Mouse (Mus musculus) MEL (cell line): ENCODE results near the gene Tmem220. TPM values are rescaled to one million over a fixed set of nuclear protein-coding genes. Genes with fewer than 3 reads are reported as not detected.

Experiments used
- BHLHE40 ChIP-seq: IDR thresholded peaks from 2 replicates; pipeline ENCODE4 v1.6.1; 2012; ENCODE audit warnings: low read depth, mild to moderate bottlenecking, inconsistent platforms, low read length, improper control_type of control experiment, borderline replicate concordance
- CHD1 ChIP-seq: IDR thresholded peaks from 2 replicates; pipeline ENCODE4 v1.6.1; 2012; ENCODE audit warnings: low read depth, mild to moderate bottlenecking, inconsistent platforms, low read length, improper control_type of control experiment
- CHD2 ChIP-seq: IDR thresholded peaks from 2 replicates; pipeline ENCODE4 v1.6.1; 2011; ENCODE audit warnings: low read length, improper control_type of control experiment
- CTCF ChIP-seq, 3 experiments: IDR thresholded peaks in 2 of 3; conservative IDR thresholded peaks in 1 of 3; 2 replicates each; pipeline ENCODE4 v1.5.1; 2011 to 2012; ENCODE audit warnings: low read length in 3 of 3, low read depth in 2 of 3, mild to moderate bottlenecking in 2 of 3, improper control_type of control experiment in 1 of 3, inconsistent platforms in 1 of 3, mixed read lengths in 1 of 3, moderate library complexity in 1 of 3; ENCODE audit not compliant: control insufficient read depth in 1 of 3, insufficient read depth in 1 of 3, poor library complexity in 1 of 3, severe bottlenecking in 1 of 3
- E2F4 ChIP-seq: IDR thresholded peaks from 2 replicates; pipeline ENCODE4 v1.6.1; 2011; ENCODE audit warnings: low read depth, low read length, improper control_type of control experiment, borderline replicate concordance
- EP300 ChIP-seq, 2 experiments: IDR thresholded peaks; 2 replicates each; pipeline ENCODE4 v1.6.1; 2011; ENCODE audit warnings: improper control_type of control experiment in 2 of 2, low read length in 2 of 2, low read depth in 1 of 2, mild to moderate bottlenecking in 1 of 2
- ETS1 ChIP-seq: IDR thresholded peaks from 2 replicates; pipeline ENCODE4 v1.6.1; 2012; ENCODE audit warnings: low read depth, mild to moderate bottlenecking, inconsistent platforms, low read length, improper control_type of control experiment, moderate library complexity
- GABPA ChIP-seq: IDR thresholded peaks from 2 replicates; pipeline ENCODE4 v1.6.1; 2012; ENCODE audit warnings: low read depth, mild to moderate bottlenecking, inconsistent platforms, low read length, improper control_type of control experiment, moderate library complexity
- JUND ChIP-seq: IDR thresholded peaks from 2 replicates; pipeline ENCODE4 v1.6.1; 2011; ENCODE audit warnings: low read depth, mild to moderate bottlenecking, improper control_type of control experiment, low read length
- KAT2A ChIP-seq: conservative IDR thresholded peaks from 2 replicates; pipeline ENCODE4 v1.6.1; 2012; ENCODE audit warnings: low read depth, low read length, improper control_type of control experiment, inconsistent platforms
- MAFK ChIP-seq: IDR thresholded peaks from 2 replicates; pipeline ENCODE4 v1.6.1; 2011; ENCODE audit warnings: low read depth, mild to moderate bottlenecking, low read length, improper control_type of control experiment, borderline replicate concordance
- MAX ChIP-seq: IDR thresholded peaks from 2 replicates; pipeline ENCODE4 v1.6.1; 2011; ENCODE audit warnings: low read length, improper control_type of control experiment
- MEF2A ChIP-seq: IDR thresholded peaks from 2 replicates; pipeline ENCODE4 v1.6.1; 2014; ENCODE audit warnings: low read depth, mild to moderate bottlenecking, inconsistent platforms, low read length, improper control_type of control experiment; ENCODE audit not compliant: poor library complexity, insufficient replicate concordance, severe bottlenecking; ENCODE audit errors: extremely low read depth
- MXI1 ChIP-seq: IDR thresholded peaks from 2 replicates; pipeline ENCODE4 v1.6.1; 2011; ENCODE audit warnings: mild to moderate bottlenecking, low read depth, low read length, improper control_type of control experiment
- MYB ChIP-seq: IDR thresholded peaks from 2 replicates; pipeline ENCODE4 v1.6.1; 2011; ENCODE audit warnings: mild to moderate bottlenecking, low read depth, low read length, improper control_type of control experiment
- MYC ChIP-seq: IDR thresholded peaks from 2 replicates; pipeline ENCODE4 v1.6.1; 2011; ENCODE audit warnings: low read depth, mild to moderate bottlenecking, low read length, improper control_type of control experiment, moderate library complexity
- POLR2A ChIP-seq, 2 experiments: IDR thresholded peaks; 2 replicates each; pipeline ENCODE4 v1.6.1; 2011 to 2012; ENCODE audit warnings: low read length in 2 of 2, mild to moderate bottlenecking in 2 of 2, control low read depth in 1 of 2, improper control_type of control experiment in 1 of 2, low read depth in 1 of 2, moderate library complexity in 1 of 2; ENCODE audit not compliant: control insufficient read depth in 1 of 2, insufficient read depth in 1 of 2, poor library complexity in 1 of 2
- RAD21 ChIP-seq: IDR thresholded peaks from 2 replicates; pipeline ENCODE4 v1.6.1; 2011; ENCODE audit warnings: mild to moderate bottlenecking, low read depth, low read length, improper control_type of control experiment
- RCOR1 ChIP-seq: IDR thresholded peaks from 2 replicates; pipeline ENCODE4 v1.6.1; 2012; ENCODE audit warnings: low read depth, mild to moderate bottlenecking, inconsistent platforms, low read length, improper control_type of control experiment
- SIN3A ChIP-seq: IDR thresholded peaks from 2 replicates; pipeline ENCODE4 v1.6.1; 2012; ENCODE audit warnings: low read length, improper control_type of control experiment, inconsistent platforms
- SMC3 ChIP-seq: IDR thresholded peaks from 2 replicates; pipeline ENCODE4 v1.6.1; 2011; ENCODE audit warnings: low read depth, low read length, improper control_type of control experiment
- TBP ChIP-seq: IDR thresholded peaks from 2 replicates; pipeline ENCODE4 v1.8.0; 2011; ENCODE audit warnings: low read depth, low read length, improper control_type of control experiment
- USF1 ChIP-seq: IDR thresholded peaks from 2 replicates; pipeline ENCODE4 v1.6.1; 2014; ENCODE audit warnings: low read depth, mild to moderate bottlenecking, inconsistent platforms, low read length, improper control_type of control experiment, moderate library complexity
- ZMIZ1 ChIP-seq: IDR thresholded peaks from 2 replicates; pipeline ENCODE4 v1.6.1; 2012; ENCODE audit warnings: low read depth, mild to moderate bottlenecking, inconsistent platforms, low read length, improper control_type of control experiment, moderate library complexity
- ZNF384 ChIP-seq: IDR thresholded peaks from 2 replicates; pipeline ENCODE4 v1.6.1; 2012; ENCODE audit warnings: low read depth, mild to moderate bottlenecking, inconsistent platforms, low read length, improper control_type of control experiment
- polyA plus RNA-seq, 2 experiments: library from polyadenylated mRNA; stranded (reverse) in 1 of 2; unstranded in 1 of 2; fragments of >175 nt in 1 of 2; fragments of >200 nt in 1 of 2; gene quantifications; 2 replicates each; pipeline versions ENCODE4 v1.2.1 to v1.2.4; 2012; ENCODE audit warnings: low replicate concordance in 2 of 2, low read depth in 1 of 2; ENCODE audit not compliant: insufficient read length in 2 of 2, insufficient read depth in 1 of 2, missing spikeins in 1 of 2
- total RNA-seq: library from RNA; depleted of rRNA; stranded (reverse); fragments of 300-350 nt; gene quantifications from 2 replicates; pipeline ENCODE4 v1.2.3, GENCODE M21; 2012

Tmem220 gene
- total and polyA plus RNA-seq, 3 experiments: 0.35 to 0.99 TPM; not detected in 1

DNA sequence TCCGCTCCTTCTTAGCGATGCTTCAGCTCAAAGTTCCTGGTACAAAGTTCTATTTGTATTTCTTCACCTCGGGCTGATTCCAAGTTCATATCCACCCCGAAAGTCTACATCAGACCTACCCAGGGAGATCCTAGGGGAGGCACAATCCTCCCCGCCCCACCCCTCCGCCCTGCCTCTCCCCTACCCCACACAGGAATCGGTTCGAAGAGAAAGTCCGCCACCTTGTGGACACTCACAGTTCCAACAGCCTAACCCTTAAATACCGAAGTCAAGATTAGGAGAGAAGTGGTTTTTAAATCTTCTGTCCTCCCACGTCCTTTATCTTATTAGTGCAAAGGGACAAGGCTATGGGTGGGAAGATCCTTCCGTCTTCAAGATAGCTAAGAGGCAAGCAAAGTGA, 4.0 kb upstream of the Tmem220 start (continued):
- TF ChIP-seq ZNF384 (no peak), TBP (0 out of 2 replicates have a peak, but pooled peaks have one; percentile 8), E2F4 (no peak), RAD21 (peak; percentile 72), CHD1 (no peak), GABPA (no peak), POLR2A (IDR thresholded peaks at IDR 0.05; ENCODE audit: control insufficient read depth in 1 of 2, insufficient read depth in 1 of 2, low read depth in 1 of 2, low read length in 2 of 2, poor library complexity in 1 of 2) (no peak), SIN3A (peak; percentile 60; the same call in 1 of the 2 replicates), SMC3 (peak; percentile 84), CHD2 (0 out of 2 replicates have a peak, but pooled peaks have one; percentile 33), MXI1 (peak; percentile 70), USF1 (no peak), RCOR1 (peak; percentile 96), ETS1 (peak; percentile 52; the same call in 1 of the 2 replicates), JUND (no peak), KAT2A (0 out of 2 replicates have a peak, but pooled peaks have one; percentile 33), CTCF (IDR thresholded peaks at IDR 0.05 in 2 of 3, conservative IDR thresholded peaks at IDR 0.05 in 1 of 3; ENCODE audit: control insufficient read depth in 1 of 3, insufficient read depth in 1 of 3, low read depth in 2 of 3, low read length in 3 of 3, poor library complexity in 1 of 3, severe bottlenecking in 1 of 3) (peak; percentile 68 to 92 (median 84)), MAFK (no peak), EP300 (IDR thresholded peaks at IDR 0.05; ENCODE audit: low read depth in 1 of 2, low read length in 2 of 2) (peak; percentile 83 to 84), MYC (no peak), BHLHE40 (peak; percentile 65), MAX (peak; percentile 49; the same call in 1 of the 2 replicates), MYB (no peak; the same call in 1 of the 2 replicates), ZMIZ1 (no peak), MEF2A (no peak)
